Mouse (Mus musculus) midbrain, embryonic 10.5 days (tissue): Measurements from ENCODE around the gene Plch1. TPM values are rescaled to one million over a fixed set of nuclear protein-coding genes. Genes with fewer than 3 reads are reported as not detected.
A peak's percentile ranks its signal among the peaks of the same experiment; 100 is the strongest.

Source experiments
- DNase-seq: peaks from one replicate; pipeline ENCODE4 v3.0.0-alpha.2; 2017; ENCODE audit warnings: low spot score
- H3K27ac ChIP-seq: fragments of 300-500 bp; sonication (generic); replicated peaks from 2 replicates; pipeline ENCODE4 v1.5.1; 2016; ENCODE audit warnings: mild to moderate bottlenecking
- H3K27me3 ChIP-seq: fragments of 300-500 bp; sonication (generic); 2 replicates; pipeline ENCODE4 v1.6.1; 2016; ENCODE audit warnings: low read depth, mild to moderate bottlenecking; ENCODE audit not compliant: poor library complexity, severe bottlenecking
- H3K36me3 ChIP-seq: fragments of 300-500 bp; sonication (generic); 2 replicates; pipeline ENCODE4 v1.6.1; 2016; ENCODE audit warnings: mild to moderate bottlenecking, moderate library complexity
- H3K4me1 ChIP-seq: fragments of 300-500 bp; sonication (generic); 2 replicates; pipeline ENCODE4 v1.6.1; 2016
- H3K4me3 ChIP-seq: fragments of 300-500 bp; sonication (generic); 2 replicates; pipeline ENCODE4 v1.5.1; 2016; ENCODE audit warnings: mild to moderate bottlenecking, moderate library complexity
- H3K9me3 ChIP-seq: fragments of 300-500 bp; sonication (generic); replicated peaks from 2 replicates; pipeline ENCODE4 v1.6.1; 2016; ENCODE audit warnings: mild to moderate bottlenecking
- WGBS: fragments of 180-500 bp; shearing (Covaris S2); methylation state at CpG from one replicate; pipeline ENCODE4 v1.1.7; 2016; 5-methylcytosine and 5-hydroxymethylcytosine counted together
- polyA plus RNA-seq: library from polyadenylated mRNA; unstranded; fragments of >200 nt; fragmentation: Nextera tagmentation; extraction: Ambion mirVana; gene quantifications from 2 replicates; pipeline ENCODE4 v1.2.1, GENCODE M21; 2016

Gene Plch1
- polyA plus RNA-seq, 1 experiment from 2014 or later, result 27.5 TPM

- Histone ChIP-seq H3K4me1 (no peaks in the 10 kb centered on the region), H3K27ac (no peak overlapping the region), H3K4me3 (no peak overlapping the region), H3K27me3 (no peaks in the 10 kb centered on the region), H3K9me3 (no peaks in the 10 kb centered on the region), H3K36me3 (peaks cover 34% of the 10 kb centered on the region; the same call in 1 of the 2 replicates)
- DNase-seq, result no peak
- WGBS, result 88% methylated on average over 4 of the region's 4 CpGs
Observed at GRCm38 (mm10) chr3:63844141-63844540, 55.1 kb downstream of the Plch1 start.

DNA sequence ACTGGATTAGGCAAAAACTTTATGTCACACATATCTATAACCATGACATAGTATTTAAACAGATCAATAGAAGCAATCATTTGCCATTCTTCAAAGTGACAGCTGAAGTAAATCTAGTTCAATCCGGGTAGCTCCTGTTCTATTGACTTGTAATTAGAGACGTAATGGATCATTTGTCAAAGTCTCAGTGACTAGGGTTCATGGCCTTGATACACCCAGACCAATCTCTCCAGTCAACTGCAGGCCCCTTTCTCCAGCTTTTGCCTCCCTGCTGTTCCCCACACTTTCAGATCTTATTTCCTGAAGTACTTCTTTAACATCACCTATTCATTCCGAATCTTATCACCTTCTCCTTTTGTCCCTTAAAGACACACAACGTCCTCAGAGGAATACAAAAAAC, 56.8 kb downstream of the Plch1 start:
- H3K4me3 ChIP-seq, result no peak overlapping the region
- no peaks in the 10 kb centered on the region for H3K27me3 ChIP-seq
- H3K9me3 ChIP-seq, result no peaks in the 10 kb centered on the region
- H3K27ac ChIP-seq, result no peak overlapping the region
- H3K36me3 ChIP-seq, result peaks cover 38% of the 10 kb centered on the region; the same call in 1 of the 2 replicates
- DNase-seq, result no peak
- peaks cover 4% of the 10 kb centered on the region; the same call in 1 of the 2 replicates for H3K4me1 ChIP-seq
- WGBS, result 70% methylated on average over 4 of the region's 4 CpGs

- no peak overlapping the region for H3K27ac ChIP-seq
- no peak overlapping the region for H3K4me3 ChIP-seq
- H3K27me3 ChIP-seq, result no peaks in the 10 kb centered on the region
- no peaks in the 10 kb centered on the region for H3K9me3 ChIP-seq
- H3K36me3 ChIP-seq, result peaks cover 34% of the 10 kb centered on the region; the same call in 1 of the 2 replicates
- H3K4me1 ChIP-seq, result peaks cover 21% of the 10 kb centered on the region
- no peak for DNase-seq
Observed at GRCm38 (mm10) chr3:63837750-63838149, 61.5 kb downstream of the Plch1 start.

- peaks cover 21% of the 10 kb centered on the region for H3K4me1 ChIP-seq
- 94% methylated on average over 8 of the region's 8 CpGs for WGBS
- no peaks in the 10 kb centered on the region for H3K27me3 ChIP-seq
- no peak overlapping the region for H3K27ac ChIP-seq
- H3K4me3 ChIP-seq, result no peak overlapping the region
- no peaks in the 10 kb centered on the region for H3K9me3 ChIP-seq
- H3K36me3 ChIP-seq, result peaks cover 31% of the 10 kb centered on the region; the same call in 1 of the 2 replicates
- no peak for DNase-seq
Observed at GRCm38 (mm10) chr3:63836937-63837632, 62.2 kb downstream of the Plch1 start.

DNA sequence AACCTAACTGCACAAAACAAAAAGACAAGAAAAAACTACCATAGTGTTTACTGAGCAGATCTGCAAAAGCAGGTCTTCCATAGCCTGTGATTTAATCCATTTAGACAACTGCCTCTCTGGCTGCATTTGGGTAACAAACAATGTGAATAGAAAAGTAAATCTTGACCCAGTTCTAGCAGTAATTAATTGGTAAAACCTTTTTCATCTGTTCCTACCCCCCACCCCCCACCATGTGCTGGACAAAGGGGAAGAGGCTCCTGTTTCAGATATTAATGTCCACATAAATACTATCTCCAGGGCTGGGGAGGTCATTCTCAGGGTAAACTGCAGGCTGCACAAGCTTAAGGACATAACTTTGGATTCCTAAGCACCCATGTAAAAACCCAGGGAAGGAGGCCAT, 63.5 kb downstream of the Plch1 start:
- Histone ChIP-seq H3K27me3 (no peaks in the 10 kb centered on the region), H3K27ac (no peak overlapping the region), H3K4me1 (peaks cover 21% of the 10 kb centered on the region), H3K36me3 (peaks cover 21% of the 10 kb centered on the region; the same call in 1 of the 2 replicates), H3K4me3 (no peak overlapping the region), H3K9me3 (no peaks in the 10 kb centered on the region)
- DNase-seq, result no peak

GRCm38 (mm10) chr3:63823874-63824400, 75.3 kb downstream of the Plch1 start:
- 23% methylated on average over 1 of the region's 1 CpGs for WGBS
- H3K27ac ChIP-seq, result no peak overlapping the region
- no peak overlapping the region for H3K4me3 ChIP-seq
- H3K36me3 ChIP-seq, result no peaks in the 10 kb centered on the region
- peaks cover 9% of the 10 kb centered on the region for H3K4me1 ChIP-seq
- no peaks in the 10 kb centered on the region for H3K9me3 ChIP-seq
- no peaks in the 10 kb centered on the region for H3K27me3 ChIP-seq
- DNase-seq, result no peak

- DNase-seq, result no peak
- Histone ChIP-seq H3K36me3 (no peaks in the 10 kb centered on the region), H3K27me3 (no peaks in the 10 kb centered on the region), H3K4me1 (peaks cover 9% of the 10 kb centered on the region), H3K27ac (no peak overlapping the region), H3K9me3 (no peaks in the 10 kb centered on the region), H3K4me3 (no peak overlapping the region)
Observed at GRCm38 (mm10) chr3:63822631-63823030, 76.6 kb downstream of the Plch1 start.

DNA sequence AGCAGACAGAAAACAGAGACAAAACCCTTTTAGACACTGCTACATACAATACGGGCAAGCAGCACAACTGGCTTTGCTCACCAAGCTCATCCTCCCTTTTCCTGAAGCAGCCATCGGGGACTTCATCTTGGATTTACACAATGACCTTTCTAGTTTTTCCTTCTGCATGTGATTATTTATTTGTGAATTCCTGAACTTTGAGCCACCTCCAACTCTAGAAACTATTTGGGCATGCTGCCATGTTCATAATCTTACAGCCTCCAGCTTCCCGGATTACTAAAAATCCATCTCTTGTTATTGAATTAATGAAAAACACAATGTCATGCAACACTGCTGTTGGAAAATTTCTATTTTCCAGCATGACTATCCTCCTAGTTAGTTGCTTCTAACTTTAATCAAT, 84.1 kb downstream of the Plch1 start:
- H3K4me1 ChIP-seq, result no peaks in the 10 kb centered on the region
- H3K9me3 ChIP-seq, result no peaks in the 10 kb centered on the region
- 0 out of 2 replicates have a peak, but pooled peaks cover 7% of the 10 kb centered on the region for H3K36me3 ChIP-seq
- no peak for DNase-seq
- no peak overlapping the region for H3K27ac ChIP-seq
- 91% methylated on average over 3 of the region's 3 CpGs for WGBS
- no peak overlapping the region for H3K4me3 ChIP-seq
- H3K27me3 ChIP-seq, result no peaks in the 10 kb centered on the region

DNA sequence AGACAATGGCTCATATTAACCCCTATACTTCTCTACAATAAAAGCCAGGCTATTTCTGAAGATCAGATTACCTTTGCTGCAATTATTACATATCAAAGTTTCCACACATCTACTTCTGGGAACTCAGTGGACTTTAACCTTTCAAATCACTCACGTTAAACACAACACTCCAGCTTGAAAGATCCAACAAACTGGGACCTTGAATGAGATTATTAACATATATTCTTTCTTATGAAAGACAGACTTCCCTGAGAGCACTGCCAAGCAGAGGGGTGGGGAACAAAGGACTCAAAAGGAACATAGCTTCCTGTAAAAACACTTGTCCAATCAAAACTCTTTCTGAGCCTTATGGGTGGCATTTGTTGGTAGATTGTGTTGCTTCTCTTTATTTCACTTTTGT, 85.1 kb downstream of the Plch1 start:
- H3K4me1 ChIP-seq, result no peaks in the 10 kb centered on the region
- H3K27ac ChIP-seq, result no peak overlapping the region
- 88% methylated on average over 1 of the region's 1 CpGs for WGBS
- H3K9me3 ChIP-seq, result no peaks in the 10 kb centered on the region
- H3K36me3 ChIP-seq, result 0 out of 2 replicates have a peak, but pooled peaks cover 7% of the 10 kb centered on the region
- no peak for DNase-seq
- no peaks in the 10 kb centered on the region for H3K27me3 ChIP-seq
- H3K4me3 ChIP-seq, result no peak overlapping the region

- H3K9me3 ChIP-seq, result no peaks in the 10 kb centered on the region
- WGBS, result 77% methylated on average over 1 of the region's 1 CpGs
- H3K36me3 ChIP-seq, result peaks cover 8% of the 10 kb centered on the region
- H3K4me1 ChIP-seq, result no peaks in the 10 kb centered on the region
- no peaks in the 10 kb centered on the region for H3K27me3 ChIP-seq
- H3K27ac ChIP-seq, result no peak overlapping the region
- no peak for DNase-seq
- no peak overlapping the region for H3K4me3 ChIP-seq
Observed at GRCm38 (mm10) chr3:63806906-63807305, 92.4 kb downstream of the Plch1 start.

DNA sequence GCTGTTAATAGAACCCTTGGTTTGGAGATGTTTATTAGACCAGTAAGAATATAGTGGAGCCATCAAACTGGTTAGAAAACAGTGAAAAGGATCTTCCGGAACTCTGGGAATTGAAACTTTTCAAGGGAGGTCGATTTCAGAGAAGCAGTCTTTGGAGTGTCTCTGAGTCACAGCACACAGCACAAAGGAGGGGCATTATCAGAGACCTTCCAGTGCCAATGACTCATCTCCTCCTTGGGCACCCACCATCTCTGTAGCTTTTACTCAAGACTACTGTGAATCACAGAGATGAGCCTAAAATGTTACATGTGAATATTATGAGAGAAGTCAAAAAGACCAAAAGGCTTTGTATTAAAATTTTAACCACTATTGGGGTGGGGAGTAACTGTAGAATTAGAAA, 93.8 kb downstream of the Plch1 start:
- no peaks in the 10 kb centered on the region for H3K27me3 ChIP-seq
- no peaks in the 10 kb centered on the region for H3K4me1 ChIP-seq
- WGBS, result 94% methylated on average over 2 of the region's 2 CpGs
- no peak overlapping the region for H3K27ac ChIP-seq
- H3K4me3 ChIP-seq, result no peak overlapping the region
- peaks cover 8% of the 10 kb centered on the region for H3K36me3 ChIP-seq
- no peaks in the 10 kb centered on the region for H3K9me3 ChIP-seq
- DNase-seq, result no peak

DNA sequence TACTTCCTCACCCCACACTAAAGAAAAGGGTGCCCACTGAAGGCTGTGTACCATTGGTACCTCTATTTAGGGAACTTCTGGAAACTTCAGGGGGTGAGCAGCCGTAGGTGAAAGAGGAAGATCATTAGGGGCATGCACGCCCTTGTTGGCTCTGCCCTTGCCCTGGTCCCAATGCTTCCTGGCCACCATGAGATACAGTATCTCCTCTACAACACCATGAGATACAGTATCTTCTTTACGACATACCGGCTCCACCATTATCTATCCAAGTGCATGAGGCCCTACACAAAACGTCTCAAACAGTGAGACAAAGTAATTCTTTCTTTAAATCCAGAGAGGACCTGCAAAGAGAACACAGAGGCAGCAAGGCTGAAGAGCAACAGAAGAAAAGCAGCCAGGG, 98.6 kb downstream of the Plch1 start:
- no peak overlapping the region for H3K27ac ChIP-seq
- H3K27me3 ChIP-seq, result no peaks in the 10 kb centered on the region
- H3K9me3 ChIP-seq, result no peaks in the 10 kb centered on the region
- no peak for DNase-seq
- peaks cover 5% of the 10 kb centered on the region; the same call in 1 of the 2 replicates for H3K36me3 ChIP-seq
- WGBS, result 86% methylated on average over 5 of the region's 5 CpGs
- H3K4me1 ChIP-seq, result peaks cover 6% of the 10 kb centered on the region; the same call in 1 of the 2 replicates
- H3K4me3 ChIP-seq, result no peak overlapping the region

DNA sequence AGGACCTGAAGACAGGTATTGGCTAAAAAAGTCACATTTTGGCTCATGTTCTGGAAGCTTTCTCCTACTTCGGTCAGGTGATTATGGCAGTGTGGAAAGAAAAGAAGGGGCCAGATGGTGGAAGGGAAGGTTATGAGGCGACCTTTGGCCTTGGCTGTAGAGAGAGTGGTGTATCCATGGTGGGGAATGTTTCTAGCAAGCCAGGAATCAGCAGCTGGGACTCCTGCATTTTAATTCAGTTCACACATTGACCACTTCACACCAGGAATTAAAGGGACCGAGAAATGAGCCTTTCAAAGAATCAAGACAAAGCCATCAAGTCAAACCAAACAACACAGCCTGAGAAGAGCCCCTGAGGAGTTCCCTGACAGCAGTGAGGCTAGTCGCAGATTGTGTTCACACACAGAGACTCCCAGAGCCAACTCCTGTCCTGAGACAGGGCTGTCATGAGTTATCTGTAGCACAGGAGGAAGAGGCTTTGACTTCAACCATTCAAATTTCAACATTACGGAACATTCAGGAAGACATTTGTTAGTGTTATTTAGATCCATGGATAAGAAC, 112.4 kb downstream of the Plch1 start:
- Histone ChIP-seq H3K27me3 (no peaks in the 10 kb centered on the region), H3K9me3 (no peaks in the 10 kb centered on the region), H3K27ac (peak overlapping the region; percentile 53), H3K4me1 (peaks cover 19% of the 10 kb centered on the region), H3K36me3 (peaks cover 23% of the 10 kb centered on the region), H3K4me3 (no peak overlapping the region)
- WGBS, result 58% methylated on average over 5 of the region's 5 CpGs
- DNase-seq, result peak; percentile 26
